Mouse (Mus musculus) common myeloid progenitor, adult 5-6 weeks (primary cell): ENCODE results near the gene Gpr68. TPM values are rescaled to one million over a fixed set of nuclear protein-coding genes. Genes with fewer than 3 reads are reported as not detected.
A peak's percentile ranks its signal among the peaks of the same experiment; 100 is the strongest.

ENCODE experiments used
- ATAC-seq: replicated peaks from 2 replicates; pipeline ENCODE4 v1.8.0; 2016; ENCODE audit warnings: low read depth, mild to moderate bottlenecking, moderate TSS enrichment, inconsistent platforms; ENCODE audit not compliant: poor library complexity, severe bottlenecking
- total RNA-seq: library from RNA; stranded (forward); fragments of 200-1000, 187-1606 nt; gene quantifications from 2 replicates; pipeline ENCODE4 v1.2.3, GENCODE M21; 2017

The Gpr68 gene
- total RNA-seq, 1 experiment from 2014 or later = not detected

GRCm38 (mm10) chr12:100843171-100843570 lies 64.8 kb downstream of the Gpr68 start:
- no peak for ATAC-seq

GRCm38 (mm10) chr12:100841211-100841792 lies 66.7 kb downstream of the Gpr68 start:
- ATAC-seq = peak; percentile 74

GRCm38 (mm10) chr12:100839926-100840325 lies 68.1 kb downstream of the Gpr68 start:
- no peak for ATAC-seq

GRCm38 (mm10) chr12:100839079-100839600 lies 68.9 kb downstream of the Gpr68 start:
- ATAC-seq = peak; percentile 14

- ATAC-seq = peak; percentile 78
Measured at GRCm38 (mm10) chr12:100837208-100837607, 70.8 kb downstream of the Gpr68 start.

- ATAC-seq = no peak
Measured at GRCm38 (mm10) chr12:100831629-100832325, 76.2 kb downstream of the Gpr68 start.

- no peak for ATAC-seq
Measured at GRCm38 (mm10) chr12:100831021-100831420, 77.0 kb downstream of the Gpr68 start.

Other genes starting within 250 kb of the Gpr68 start
- 43.1 and 47.1 TPM in 2 replicates for gene Rps6ka5, start 181.2 kb downstream of the Gpr68 start, total RNA-seq
- gene Dglucy, start 129.1 kb downstream of the Gpr68 start, total RNA-seq = 13.3 and 14.6 TPM in 2 replicates
- 62.4 and 74.6 TPM in 2 replicates for gene Ccdc88c, start 120.9 kb upstream of the Gpr68 start, total RNA-seq
- gene Ppp4r3a, start 175.5 kb upstream of the Gpr68 start, total RNA-seq = 192 and 228 TPM in 2 replicates